Mouse (Mus musculus) urinary bladder, postnatal 4 days (tissue): ENCODE data around the gene Slco4c1.

ENCODE experiments used
- DNase-seq, 2 experiments: peaks; one replicate each; pipeline ENCODE4 v3.0.0; 2021 to 2022; ENCODE audit warnings: low spot score in 2 of 2

Gene Slco4c1

DNA sequence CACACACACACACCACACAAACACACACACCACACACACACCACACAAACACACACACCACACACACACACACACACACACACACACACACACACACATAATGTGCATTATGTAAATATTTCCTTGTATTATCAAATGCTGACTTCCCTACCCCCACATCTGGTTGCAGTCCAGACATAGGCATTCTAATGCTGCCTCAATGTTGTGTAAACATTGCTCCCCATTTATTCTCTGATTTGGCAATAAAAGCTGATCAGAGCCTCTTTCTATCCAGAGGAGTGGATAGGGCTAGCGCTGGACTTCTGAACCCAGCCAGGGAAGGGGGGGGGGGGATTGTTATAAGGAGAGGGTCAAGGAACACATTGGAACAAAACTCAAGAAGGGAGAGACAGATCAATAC lies 101.7 kb downstream of the Slco4c1 start:
- DNase-seq = no peak

DNA sequence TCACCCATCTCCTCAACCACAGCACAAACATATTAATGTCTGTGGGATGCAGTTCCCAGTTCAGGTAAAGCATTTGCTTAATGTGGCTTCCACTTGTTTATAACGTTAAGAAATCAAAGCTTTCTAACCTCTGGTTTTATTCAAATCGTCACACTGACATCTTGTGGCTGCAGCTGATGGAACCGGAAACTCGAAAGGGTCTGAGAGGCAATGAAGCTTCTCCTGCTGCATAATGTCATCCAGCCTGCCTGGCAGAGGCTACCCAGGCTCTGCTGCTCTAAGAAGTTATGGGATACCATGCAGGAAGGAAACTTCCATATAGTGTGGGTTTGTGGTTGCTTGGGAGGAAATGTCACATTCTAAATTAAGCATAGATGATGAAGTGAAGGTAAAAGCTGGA lies 103.7 kb downstream of the Slco4c1 start:
- no peak for DNase-seq

DNA sequence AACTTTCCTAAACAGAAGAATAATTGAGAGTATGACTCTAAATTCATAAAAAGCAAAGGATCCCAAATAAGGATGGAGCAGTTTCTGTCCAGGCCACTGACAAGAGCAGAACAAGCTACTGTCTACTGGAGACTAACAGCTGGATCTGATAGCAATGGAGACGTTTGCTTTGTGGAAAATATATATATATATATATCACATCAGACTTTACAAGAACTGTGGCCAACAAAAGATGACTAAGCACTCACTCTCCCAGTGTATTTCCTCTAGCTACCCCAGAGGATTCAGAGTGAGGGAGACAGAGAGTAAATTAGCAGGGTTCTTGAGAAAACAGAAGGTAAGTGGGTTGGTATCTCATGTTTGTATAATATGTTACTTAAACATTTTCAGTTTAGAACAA lies 105.4 kb downstream of the Slco4c1 start:
- DNase-seq = no peak
